Mouse (Mus musculus) spleen, adult 2 months (tissue): ENCODE measurements around the gene Mup17.
"Not testable (repeated sequence)": the region's sequence is repeated elsewhere in the genome, so short reads cannot be mapped to it uniquely, and the experiment has no call there.

Experiments used
- CTCF ChIP-seq: fragments of 200-500 bp; IDR thresholded peaks from 2 replicates; pipeline ENCODE4 v1.5.1; 2011; ENCODE audit warnings: mild to moderate bottlenecking, inconsistent platforms; ENCODE audit not compliant: insufficient read depth, insufficient read length, insufficient replicate concordance; ENCODE audit errors: extremely low read depth
- POLR2A ChIP-seq: fragments of 200-500 bp; IDR thresholded peaks from 2 replicates; pipeline ENCODE4 v1.6.1; 2011; ENCODE audit warnings: low read depth, low read length, inconsistent platforms

- TF ChIP-seq POLR2A, CTCF: not testable (repeated sequence)
Observed at GRCm38 (mm10) chr4:61595771-61596170, at the start of gene Mup17.
